Mouse (Mus musculus): Measurements from ENCODE around the gene Slc24a3. TPM values are rescaled to one million over a fixed set of nuclear protein-coding genes. Genes with fewer than 3 reads are reported as not detected.

Gene Slc24a3
- total and polyA plus RNA-seq, 3 experiments = not detected

GRCm38 (mm10) chr2:145336406-145336805 lies 168.9 kb downstream of the Slc24a3 start:
- Histone ChIP-seq H3K4me3 (ENCODE audit: control insufficient read depth in 1 of 2, insufficient read depth in 1 of 2, low read depth in 2 of 2, low read length in 2 of 2) (no peak overlapping the region), H3K27me3 (ENCODE audit: control insufficient read depth in 1 of 2, insufficient read depth in 2 of 2, low read length in 2 of 2) (no peaks in the 10 kb centered on the region), H3K4me1 (ENCODE audit: control insufficient read depth in 1 of 2, insufficient read depth in 2 of 2, low read length in 2 of 2) (no peaks in the 10 kb centered on the region), H3K36me3 (ENCODE audit: control insufficient read depth in 1 of 2, insufficient read depth in 2 of 2, low read length in 2 of 2) (no peaks in the 10 kb centered on the region), H3K9me3 (replicated peaks; ENCODE audit: insufficient read depth, low read length) (no peaks in the 10 kb centered on the region), H3K9ac (ENCODE audit: control insufficient read depth, low read depth, low read length, poor library complexity, severe bottlenecking) (no peak overlapping the region), H3K27ac (ENCODE audit: control insufficient read depth, low read depth, low read length) (no peak overlapping the region), H3K79me2 (ENCODE audit: control insufficient read depth, insufficient read depth, low read length, poor library complexity) (no peaks in the 10 kb centered on the region)
- no peak for TF ChIP-seq ZMIZ1 (IDR thresholded peaks at IDR 0.05; ENCODE audit: low read depth, low read length)
- no peak for TF ChIP-seq JUND (IDR thresholded peaks at IDR 0.05; ENCODE audit: low read depth, low read length)
- no peak for TF ChIP-seq MAX (IDR thresholded peaks at IDR 0.05; ENCODE audit: low read length)
- TF ChIP-seq USF2 (IDR thresholded peaks at IDR 0.05; ENCODE audit: borderline replicate concordance in 1 of 2, insufficient read depth in 1 of 2, low read depth in 1 of 2, low read length in 2 of 2) = no peak
- no peak for TF ChIP-seq ETS1 (IDR thresholded peaks at IDR 0.05; ENCODE audit: low read depth, low read length)
- TF ChIP-seq RCOR1 (IDR thresholded peaks at IDR 0.05; ENCODE audit: low read depth, low read length) = no peak
- TF ChIP-seq TAL1 (IDR thresholded peaks at IDR 0.05; ENCODE audit: low read length) = no peak
- no peak for TF ChIP-seq NELFE (IDR thresholded peaks at IDR 0.05; ENCODE audit: low read depth, low read length)
- no peak for TF ChIP-seq POLR2A (IDR thresholded peaks at IDR 0.05; ENCODE audit: control insufficient read depth in 1 of 2, insufficient read depth in 1 of 2, low read depth in 1 of 2, low read length in 2 of 2, poor library complexity in 1 of 2)
- TF ChIP-seq ZNF384 (IDR thresholded peaks at IDR 0.05; ENCODE audit: low read depth, low read length) = no peak
- TF ChIP-seq TCF12 (IDR thresholded peaks at IDR 0.05; ENCODE audit: low read depth, low read length) = no peak
- TF ChIP-seq ZKSCAN1 (IDR thresholded peaks at IDR 0.05; ENCODE audit: low read depth, low read length) = no peak
- TF ChIP-seq TBP (IDR thresholded peaks at IDR 0.05; ENCODE audit: low read depth, low read length) = no peak
- no peak for TF ChIP-seq MAFK (IDR thresholded peaks at IDR 0.05; ENCODE audit: borderline replicate concordance, low read depth, low read length)
- TF ChIP-seq BHLHE40 (IDR thresholded peaks at IDR 0.05; ENCODE audit: borderline replicate concordance, low read depth, low read length) = no peak
- TF ChIP-seq GABPA (IDR thresholded peaks at IDR 0.05; ENCODE audit: low read depth, low read length) = no peak
- no peak for TF ChIP-seq KAT2A (conservative IDR thresholded peaks at IDR 0.05; ENCODE audit: low read depth, low read length)
- TF ChIP-seq POLR2AphosphoS5 (IDR thresholded peaks at IDR 0.05; ENCODE audit: borderline replicate concordance, low read depth, low read length) = no peak
- no peak for DNase-seq (ENCODE audit: low read depth, low spot score)

GRCm38 (mm10) chr2:145340816-145341215 lies 173.3 kb downstream of the Slc24a3 start:
- Histone ChIP-seq H3K9ac (ENCODE audit: control insufficient read depth, low read depth, low read length, poor library complexity, severe bottlenecking) (no peak overlapping the region), H3K9me3 (replicated peaks; ENCODE audit: insufficient read depth, low read length) (no peaks in the 10 kb centered on the region), H3K79me2 (ENCODE audit: control insufficient read depth, insufficient read depth, low read length, poor library complexity) (no peaks in the 10 kb centered on the region), H3K4me3 (ENCODE audit: control insufficient read depth in 1 of 2, insufficient read depth in 1 of 2, low read depth in 2 of 2, low read length in 2 of 2) (no peak overlapping the region), H3K36me3 (ENCODE audit: control insufficient read depth in 1 of 2, insufficient read depth in 2 of 2, low read length in 2 of 2) (no peaks in the 10 kb centered on the region), H3K4me1 (ENCODE audit: control insufficient read depth in 1 of 2, insufficient read depth in 2 of 2, low read length in 2 of 2) (no peaks in the 10 kb centered on the region), H3K27me3 (ENCODE audit: control insufficient read depth in 1 of 2, insufficient read depth in 2 of 2, low read length in 2 of 2) (no peaks in the 10 kb centered on the region), H3K27ac (ENCODE audit: control insufficient read depth, low read depth, low read length) (no peak overlapping the region)
- no peak for TF ChIP-seq NRF1 (IDR thresholded peaks at IDR 0.05; ENCODE audit: insufficient read depth, low read depth, low read length, poor library complexity, severe bottlenecking)
- no peak for TF ChIP-seq RCOR1 (IDR thresholded peaks at IDR 0.05; ENCODE audit: low read depth, low read length)
- no peak for TF ChIP-seq CTCF (IDR thresholded peaks at IDR 0.05 in 2 of 3, conservative IDR thresholded peaks at IDR 0.05 in 1 of 3; ENCODE audit: control insufficient read depth in 1 of 3, insufficient read depth in 1 of 3, low read depth in 2 of 3, low read length in 3 of 3, poor library complexity in 1 of 3, severe bottlenecking in 1 of 3)
- no peak for TF ChIP-seq ELF1 (IDR thresholded peaks at IDR 0.05; ENCODE audit: low read depth, low read length)
- TF ChIP-seq POLR2AphosphoS5 (IDR thresholded peaks at IDR 0.05; ENCODE audit: borderline replicate concordance, low read depth, low read length) = no peak
- TF ChIP-seq TAL1 (IDR thresholded peaks at IDR 0.05; ENCODE audit: low read length) = no peak
- TF ChIP-seq HCFC1 (IDR thresholded peaks at IDR 0.05; ENCODE audit: low read depth, low read length) = no peak
- no peak for TF ChIP-seq ZKSCAN1 (IDR thresholded peaks at IDR 0.05; ENCODE audit: low read depth, low read length)
- DNase-seq (ENCODE audit: low read depth, low spot score) = no peak
